Mouse (Mus musculus) forebrain, embryonic 14.5 days (tissue): Measurements from ENCODE around the gene Rpl11. TPM values are rescaled to one million over a fixed set of nuclear protein-coding genes. Genes with fewer than 3 reads are reported as not detected.
A peak's percentile ranks its signal among the peaks of the same experiment; 100 is the strongest.

Experiments
- ATAC-seq: fragments of 200-750 bp; cut with Nextera tagmentation; 2 replicates; pipeline ENCODE4 v1.8.0; 2017; ENCODE audit warnings: mild to moderate bottlenecking, moderate library complexity
- DNase-seq: peaks from one replicate; pipeline ENCODE4 v3.0.0-alpha.2; 2015; ENCODE audit warnings: low spot score
- H3K27ac ChIP-seq: fragments of 300-500 bp; sonication (generic); 2 replicates; pipeline ENCODE4 v1.5.1; 2014; ENCODE audit warnings: low read depth, mild to moderate bottlenecking, control low read depth, low read length, moderate library complexity
- H3K27me3 ChIP-seq: fragments of 300-500 bp; sonication (generic); replicated peaks from 2 replicates; pipeline ENCODE4 v1.6.1; 2014; ENCODE audit warnings: low read length, control low read depth, mixed read lengths; ENCODE audit not compliant: control insufficient read depth, insufficient read depth
- H3K36me3 ChIP-seq: fragments of 300-500 bp; sonication (generic); 2 replicates; pipeline ENCODE4 v1.6.1; 2014; ENCODE audit warnings: low read length, control low read depth; ENCODE audit not compliant: control insufficient read depth, insufficient read depth
- H3K4me1 ChIP-seq: fragments of 300-500 bp; sonication (generic); 2 replicates; pipeline ENCODE4 v1.6.1; 2014; ENCODE audit warnings: antibody characterized with exemption, low read length, control low read depth; ENCODE audit not compliant: control insufficient read depth, insufficient read depth
- H3K4me2 ChIP-seq: fragments of 300-500 bp; sonication (generic); 2 replicates; pipeline ENCODE4 v1.6.1; 2014; ENCODE audit warnings: mild to moderate bottlenecking, control low read depth, low read length
- H3K4me3 ChIP-seq: fragments of 300-500 bp; sonication (generic); 2 replicates; pipeline ENCODE4 v1.5.1; 2014; ENCODE audit warnings: low read depth, low read length, control low read depth
- H3K9ac ChIP-seq: fragments of 300-500 bp; sonication (generic); 2 replicates; pipeline ENCODE4 v1.6.1; 2014; ENCODE audit warnings: mild to moderate bottlenecking, low read length, control low read depth, moderate library complexity
- H3K9me3 ChIP-seq: fragments of 300-500 bp; sonication (generic); replicated peaks from 2 replicates; pipeline ENCODE4 v1.6.1; 2016; ENCODE audit warnings: low read length, control low read depth, mixed read lengths; ENCODE audit not compliant: control insufficient read depth
- WGBS: fragments of 180-500 bp; shearing (Covaris S2); extraction: QIAGEN DNeasy Blood & Tissue Kit; methylation state at CpG from one replicate; pipeline ENCODE4 v1.1.7; 2014; 5-methylcytosine and 5-hydroxymethylcytosine counted together
- polyA plus RNA-seq: library from polyadenylated mRNA; unstranded; fragments of >200 nt; fragmentation: Nextera tagmentation; extraction: Ambion mirVana; gene quantifications from 2 replicates; pipeline ENCODE4 v1.2.1, GENCODE M21; 2014

Rpl11 gene
- polyA plus RNA-seq, 1 experiment from 2014 or later = 459 TPM

- ATAC-seq (no peak), DNase-seq (no peak)
- Histone ChIP-seq H3K36me3 (peaks cover 11% of the 10 kb centered on the region), H3K27ac (no peak overlapping the region), H3K27me3 (no peaks in the 10 kb centered on the region), H3K4me2 (no peak overlapping the region), H3K9ac (no peak overlapping the region), H3K4me3 (no peak overlapping the region), H3K9me3 (no peaks in the 10 kb centered on the region), H3K4me1 (peaks cover 8% of the 10 kb centered on the region; the same call in 1 of the 2 replicates)
- WGBS = 19% methylated on average over 1 of the region's 1 CpGs
These were observed 2.8 kb upstream of the Rpl11 start for GRCm38 (mm10) chr4:136056030-136056429.

GRCm38 (mm10) chr4:136053843-136054242 is 615 bp upstream of the Rpl11 start:
- ATAC-seq = no peak
- H3K27ac ChIP-seq = no peak overlapping the region
- WGBS = 80% methylated on average over 5 of the region's 5 CpGs

GRCm38 (mm10) chr4:136052534-136053246 is 538 bp downstream of the Rpl11 start:
- no peak for DNase-seq
- ATAC-seq = peak; percentile 87
- Histone ChIP-seq H3K9me3 (no peaks in the 10 kb centered on the region), H3K4me2 (peak overlapping the region; percentile 91), H3K4me1 (peaks cover 8% of the 10 kb centered on the region; the same call in 1 of the 2 replicates), H3K36me3 (peaks cover 45% of the 10 kb centered on the region), H3K27ac (peak overlapping the region; percentile 91), H3K27me3 (no peaks in the 10 kb centered on the region), H3K4me3 (peak overlapping the region; percentile 82), H3K9ac (peak overlapping the region; percentile 95)
- WGBS = 1% methylated on average over 41 of the region's 50 CpGs

More at GRCm38 (mm10) chr4:136053843-136054242, 615 bp upstream of the Rpl11 start:
- H3K4me1 ChIP-seq = peaks cover 8% of the 10 kb centered on the region; the same call in 1 of the 2 replicates
- DNase-seq = no peak
- no peaks in the 10 kb centered on the region for H3K27me3 ChIP-seq
- no peak overlapping the region for H3K4me3 ChIP-seq
- H3K9me3 ChIP-seq = no peaks in the 10 kb centered on the region
- no peak overlapping the region for H3K9ac ChIP-seq
- no peak overlapping the region for H3K4me2 ChIP-seq
- peaks cover 33% of the 10 kb centered on the region for H3K36me3 ChIP-seq

GRCm38 (mm10) chr4:136052060-136052459 is 1.2 kb downstream of the Rpl11 start:
- no peak for ATAC-seq
- WGBS = 6% methylated on average over 3 of the region's 3 CpGs

GRCm38 (mm10) chr4:136050226-136050625 is 3.0 kb downstream of the Rpl11 start:
- WGBS = 94% methylated on average over 6 of the region's 6 CpGs
- no peak overlapping the region for H3K4me3 ChIP-seq
- no peak overlapping the region for H3K27ac ChIP-seq
- no peaks in the 10 kb centered on the region for H3K27me3 ChIP-seq
- H3K4me2 ChIP-seq = 0 out of 2 replicates have a peak overlapping the region, but pooled peaks have one; percentile 5
- DNase-seq (no peak), ATAC-seq (no peak)
- H3K36me3 ChIP-seq = peaks cover 65% of the 10 kb centered on the region
- H3K4me1 ChIP-seq = peaks cover 8% of the 10 kb centered on the region; the same call in 1 of the 2 replicates
- 0 out of 2 replicates have a peak overlapping the region, but pooled peaks have one; percentile 17 for H3K9ac ChIP-seq
- H3K9me3 ChIP-seq = no peaks in the 10 kb centered on the region

More at GRCm38 (mm10) chr4:136052060-136052459, 1.2 kb downstream of the Rpl11 start:
- peak overlapping the region; percentile 91 for H3K4me2 ChIP-seq
- peak overlapping the region; percentile 82 for H3K4me3 ChIP-seq
- H3K9ac ChIP-seq = peak overlapping the region; percentile 95
- H3K4me1 ChIP-seq = peaks cover 8% of the 10 kb centered on the region; the same call in 1 of the 2 replicates
- H3K27ac ChIP-seq = no peak overlapping the region
- no peaks in the 10 kb centered on the region for H3K27me3 ChIP-seq
- peaks cover 49% of the 10 kb centered on the region for H3K36me3 ChIP-seq
- no peak for DNase-seq
- H3K9me3 ChIP-seq = no peaks in the 10 kb centered on the region

- Histone ChIP-seq H3K27ac (no peak overlapping the region), H3K4me1 (peaks cover 8% of the 10 kb centered on the region; the same call in 1 of the 2 replicates), H3K27me3 (no peaks in the 10 kb centered on the region), H3K9me3 (no peaks in the 10 kb centered on the region), H3K4me2 (no peak overlapping the region), H3K4me3 (no peak overlapping the region), H3K36me3 (peaks cover 72% of the 10 kb centered on the region), H3K9ac (no peak overlapping the region)
- no peak for ATAC-seq
- 66% methylated on average over 4 of the region's 4 CpGs for WGBS
- DNase-seq = no peak
These were observed 4.8 kb downstream of the Rpl11 start for GRCm38 (mm10) chr4:136048291-136049032.

GRCm38 (mm10) chr4:136047626-136048025 is 5.6 kb downstream of the Rpl11 start:
- Histone ChIP-seq H3K36me3 (peaks cover 72% of the 10 kb centered on the region), H3K4me2 (no peak overlapping the region), H3K4me3 (no peak overlapping the region), H3K27ac (no peak overlapping the region), H3K4me1 (peaks cover 8% of the 10 kb centered on the region; the same call in 1 of the 2 replicates), H3K9me3 (no peaks in the 10 kb centered on the region), H3K9ac (no peak overlapping the region), H3K27me3 (no peaks in the 10 kb centered on the region)
- ATAC-seq = no peak
- no peak for DNase-seq
- WGBS = 62% methylated on average over 4 of the region's 4 CpGs

GRCm38 (mm10) chr4:136046888-136047287 is 6.3 kb downstream of the Rpl11 start:
- DNase-seq (no peak), ATAC-seq (no peak)
- Histone ChIP-seq H3K27me3 (no peaks in the 10 kb centered on the region), H3K36me3 (peaks cover 69% of the 10 kb centered on the region), H3K4me1 (peaks cover 5% of the 10 kb centered on the region; the same call in 1 of the 2 replicates), H3K9ac (no peak overlapping the region), H3K4me2 (no peak overlapping the region), H3K4me3 (no peak overlapping the region), H3K27ac (no peak overlapping the region), H3K9me3 (no peaks in the 10 kb centered on the region)
- 87% methylated on average over 6 of the region's 6 CpGs for WGBS
